Mouse (Mus musculus) lung, postnatal 36 days (tissue): ENCODE results near the gene Cx3cl1.

Experiments used
- DNase-seq: peaks from one replicate; pipeline ENCODE4 v3.0.0; 2022; ENCODE audit warnings: mixed read lengths

Gene Cx3cl1

DNA sequence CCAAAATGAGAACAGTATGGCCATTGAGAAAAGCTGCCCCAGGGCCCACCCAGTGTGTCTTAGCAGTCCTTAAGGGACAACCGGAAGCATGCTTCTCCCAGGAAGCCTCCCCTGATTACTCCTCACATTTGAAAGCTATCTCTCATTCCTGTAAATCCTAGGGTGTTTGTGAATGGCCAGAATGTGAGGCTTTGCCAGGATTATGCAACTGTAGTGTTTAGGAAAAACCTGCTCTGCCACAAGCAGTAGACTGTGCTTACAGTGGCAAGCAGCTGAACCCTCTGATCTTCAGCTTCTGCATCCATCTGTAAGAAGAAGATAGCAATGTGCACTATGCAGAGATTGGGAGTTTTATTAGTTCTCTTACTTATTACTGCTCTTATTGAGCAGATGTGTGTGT is 2.8 kb downstream of the Cx3cl1 start:
- peak; percentile 48 for DNase-seq

GRCm38 (mm10) chr8:94776346-94776745 is 4.5 kb downstream of the Cx3cl1 start:
- no peak for DNase-seq

DNA sequence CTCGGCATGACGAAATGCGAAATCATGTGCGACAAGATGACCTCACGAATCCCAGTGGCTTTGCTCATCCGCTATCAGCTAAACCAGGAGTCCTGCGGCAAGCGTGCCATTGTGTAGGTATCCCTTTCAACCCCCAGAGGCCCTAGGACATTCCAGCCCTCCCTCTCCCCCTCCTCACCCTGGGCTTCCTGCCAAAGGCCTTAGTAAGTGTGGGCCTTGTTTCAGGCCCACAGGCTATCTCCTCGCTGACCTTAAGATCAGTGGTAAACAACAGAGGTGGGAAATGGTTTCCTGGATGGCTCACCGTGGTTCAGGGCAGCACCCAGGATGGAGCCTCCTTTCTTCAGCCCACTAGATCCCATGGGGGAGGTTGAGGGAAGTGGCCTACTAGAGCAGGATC is 6.2 kb downstream of the Cx3cl1 start:
- no peak for DNase-seq

- peak; percentile 79 for DNase-seq
These were observed 6.7 kb downstream of the Cx3cl1 start for GRCm38 (mm10) chr8:94778473-94778872.

DNA sequence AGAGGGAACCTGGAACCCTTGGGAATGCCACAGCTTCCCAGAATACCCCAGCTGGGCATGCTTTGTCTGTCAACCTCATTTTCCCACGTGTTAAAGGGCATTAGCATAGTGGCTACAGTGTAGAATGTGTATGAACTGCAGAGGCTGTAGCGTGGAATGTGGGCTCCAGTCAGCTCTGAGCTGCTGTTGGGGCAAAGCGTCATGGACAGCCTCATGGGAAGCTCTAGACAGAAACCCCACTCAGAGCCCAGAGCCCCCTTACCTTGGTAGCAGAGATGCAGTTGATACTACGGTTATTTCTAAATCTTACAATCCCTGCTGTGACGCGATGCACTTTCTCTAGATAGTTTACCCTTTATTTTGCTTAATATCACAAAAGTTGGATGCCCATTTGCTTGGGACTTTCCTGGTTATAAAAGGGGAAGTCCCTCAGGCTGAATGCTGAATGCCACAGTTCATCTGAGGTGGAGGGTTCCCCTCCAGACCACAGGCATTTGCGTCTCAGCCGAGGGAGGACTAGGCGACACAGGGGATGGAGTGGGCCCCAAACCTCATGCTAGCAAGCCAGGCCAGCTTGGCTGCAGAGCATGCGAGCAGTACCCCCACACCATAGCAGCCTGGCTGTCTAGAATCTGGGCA is 7.2 kb downstream of the Cx3cl1 start:
- no peak for DNase-seq

DNA sequence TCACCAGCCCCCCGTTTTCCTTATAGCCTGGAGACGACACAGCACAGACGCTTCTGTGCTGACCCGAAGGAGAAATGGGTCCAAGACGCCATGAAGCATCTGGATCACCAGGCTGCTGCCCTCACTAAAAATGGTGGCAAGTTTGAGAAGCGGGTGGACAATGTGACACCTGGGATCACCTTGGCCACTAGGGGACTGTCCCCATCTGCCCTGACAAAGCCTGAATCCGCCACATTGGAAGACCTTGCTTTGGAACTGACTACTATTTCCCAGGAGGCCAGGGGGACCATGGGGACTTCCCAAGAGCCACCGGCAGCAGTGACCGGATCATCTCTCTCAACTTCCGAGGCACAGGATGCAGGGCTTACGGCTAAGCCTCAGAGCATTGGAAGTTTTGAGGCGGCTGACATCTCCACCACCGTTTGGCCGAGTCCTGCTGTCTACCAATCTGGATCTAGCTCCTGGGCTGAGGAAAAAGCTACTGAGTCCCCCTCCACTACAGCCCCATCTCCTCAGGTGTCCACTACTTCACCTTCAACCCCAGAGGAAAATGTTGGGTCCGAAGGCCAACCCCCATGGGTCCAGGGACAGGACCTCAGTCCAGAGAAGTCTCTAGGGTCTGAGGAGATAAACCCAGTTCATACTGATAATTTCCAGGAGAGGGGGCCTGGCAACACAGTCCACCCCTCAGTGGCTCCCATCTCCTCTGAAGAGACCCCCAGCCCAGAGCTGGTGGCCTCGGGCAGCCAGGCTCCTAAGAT is 7.9 kb downstream of the Cx3cl1 start:
- DNase-seq, result no peak

- no peak for DNase-seq
These were observed 8.8 kb downstream of the Cx3cl1 start for GRCm38 (mm10) chr8:94780491-94781154.

DNA sequence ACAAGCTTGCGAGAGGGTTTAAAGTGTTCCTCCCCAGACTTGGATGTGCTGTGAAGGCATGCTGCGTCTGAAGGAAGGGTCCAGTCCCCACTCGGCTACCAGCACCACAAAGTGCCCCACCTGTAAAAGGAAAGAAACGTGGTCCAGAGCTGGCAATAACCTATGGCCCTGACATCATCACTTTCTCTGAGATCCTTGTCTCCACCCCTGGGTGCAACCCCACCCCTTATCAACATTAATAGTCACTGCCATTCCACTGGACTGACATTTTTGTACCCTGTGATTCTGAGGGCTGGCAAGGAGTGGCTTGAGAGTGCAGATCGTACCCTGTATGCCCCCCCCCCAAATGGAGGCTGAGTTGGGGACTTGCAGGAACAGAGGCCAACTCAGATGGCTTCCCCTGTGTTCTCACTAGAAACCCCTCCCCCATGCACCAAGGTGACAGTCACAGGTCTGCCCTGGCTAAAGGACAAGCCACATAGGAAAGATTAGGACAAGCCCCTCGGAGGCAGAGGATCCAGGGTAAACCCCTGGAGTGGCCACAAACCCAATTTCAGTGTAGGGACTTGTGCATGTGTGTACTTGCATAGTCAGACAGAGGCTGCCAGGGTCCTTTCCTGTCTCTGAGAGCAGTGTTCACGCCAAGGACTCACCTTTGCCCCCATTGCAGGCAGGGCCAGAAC is 9.5 kb downstream of the Cx3cl1 start:
- DNase-seq, result no peak

DNA sequence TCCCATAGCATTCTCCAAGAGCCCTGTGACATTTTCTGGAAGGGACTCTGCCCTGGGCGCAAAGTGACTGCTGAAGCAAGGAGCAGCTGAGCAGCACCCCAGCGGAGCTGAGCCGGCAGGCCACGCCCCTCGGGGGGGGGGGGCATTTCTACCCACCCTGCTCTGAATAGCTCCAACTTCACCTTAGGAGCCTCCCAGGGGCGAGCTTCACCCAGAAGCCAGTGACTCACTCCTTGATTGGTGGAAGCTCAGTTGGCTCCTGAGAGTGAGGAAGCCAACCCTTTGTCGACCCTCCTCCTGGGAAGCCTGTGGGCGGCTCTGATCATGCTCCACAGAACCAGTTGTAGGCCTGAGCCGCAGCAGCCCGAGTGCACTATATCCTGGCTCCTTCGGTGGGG is 10.0 kb downstream of the Cx3cl1 start:
- peak; percentile 17 for DNase-seq

DNA sequence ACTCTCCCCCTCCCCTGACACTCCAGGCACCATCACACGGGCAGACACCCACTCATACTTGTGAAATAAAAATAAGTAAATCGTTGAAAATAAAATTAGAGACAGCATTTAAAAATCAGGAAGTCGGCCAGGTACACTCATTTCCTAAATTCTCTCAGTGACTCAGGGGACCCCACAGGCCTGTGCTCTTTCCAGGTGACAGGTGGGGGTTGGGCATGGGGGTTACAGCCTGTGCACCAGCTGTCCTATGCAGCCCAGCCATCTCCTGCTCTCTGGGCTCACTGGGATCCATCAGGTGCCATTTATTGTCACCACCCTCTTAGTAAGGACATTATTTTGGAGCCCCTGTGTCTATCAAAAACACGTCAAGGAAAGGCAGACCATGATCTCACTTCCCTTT is 12.1 kb downstream of the Cx3cl1 start:
- DNase-seq, result no peak

GRCm38 (mm10) chr8:94785247-94785985 is 13.6 kb downstream of the Cx3cl1 start:
- DNase-seq, result peak; percentile 83

DNA sequence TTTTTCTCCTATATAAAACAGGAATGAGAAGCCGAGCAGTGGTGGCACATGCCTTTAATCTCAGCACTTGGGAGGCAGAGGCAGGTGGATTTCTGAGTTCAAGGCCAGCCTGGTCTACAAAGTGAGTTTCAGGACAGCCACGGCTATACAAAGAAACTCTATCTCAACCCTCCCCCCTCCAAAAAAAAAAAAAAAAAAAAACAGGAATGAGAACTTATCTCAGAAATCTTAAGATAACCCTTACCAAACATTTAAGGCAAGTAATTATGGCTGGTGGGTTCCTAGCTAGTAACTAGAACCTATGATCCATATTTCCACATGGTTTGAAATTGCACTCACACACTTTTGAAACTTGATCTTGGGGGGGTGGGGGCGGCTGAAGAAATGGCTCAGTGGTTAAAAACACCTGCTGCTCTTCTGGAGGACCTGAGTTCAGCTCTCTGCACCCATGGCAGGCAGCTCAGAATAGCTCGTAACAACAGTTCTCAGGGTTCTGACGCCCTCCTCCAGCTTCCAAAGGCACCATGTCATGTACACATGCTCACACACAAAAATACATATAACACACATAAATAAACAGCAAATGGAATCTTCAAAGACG is 14.3 kb downstream of the Cx3cl1 start:
- DNase-seq, result no peak

DNA sequence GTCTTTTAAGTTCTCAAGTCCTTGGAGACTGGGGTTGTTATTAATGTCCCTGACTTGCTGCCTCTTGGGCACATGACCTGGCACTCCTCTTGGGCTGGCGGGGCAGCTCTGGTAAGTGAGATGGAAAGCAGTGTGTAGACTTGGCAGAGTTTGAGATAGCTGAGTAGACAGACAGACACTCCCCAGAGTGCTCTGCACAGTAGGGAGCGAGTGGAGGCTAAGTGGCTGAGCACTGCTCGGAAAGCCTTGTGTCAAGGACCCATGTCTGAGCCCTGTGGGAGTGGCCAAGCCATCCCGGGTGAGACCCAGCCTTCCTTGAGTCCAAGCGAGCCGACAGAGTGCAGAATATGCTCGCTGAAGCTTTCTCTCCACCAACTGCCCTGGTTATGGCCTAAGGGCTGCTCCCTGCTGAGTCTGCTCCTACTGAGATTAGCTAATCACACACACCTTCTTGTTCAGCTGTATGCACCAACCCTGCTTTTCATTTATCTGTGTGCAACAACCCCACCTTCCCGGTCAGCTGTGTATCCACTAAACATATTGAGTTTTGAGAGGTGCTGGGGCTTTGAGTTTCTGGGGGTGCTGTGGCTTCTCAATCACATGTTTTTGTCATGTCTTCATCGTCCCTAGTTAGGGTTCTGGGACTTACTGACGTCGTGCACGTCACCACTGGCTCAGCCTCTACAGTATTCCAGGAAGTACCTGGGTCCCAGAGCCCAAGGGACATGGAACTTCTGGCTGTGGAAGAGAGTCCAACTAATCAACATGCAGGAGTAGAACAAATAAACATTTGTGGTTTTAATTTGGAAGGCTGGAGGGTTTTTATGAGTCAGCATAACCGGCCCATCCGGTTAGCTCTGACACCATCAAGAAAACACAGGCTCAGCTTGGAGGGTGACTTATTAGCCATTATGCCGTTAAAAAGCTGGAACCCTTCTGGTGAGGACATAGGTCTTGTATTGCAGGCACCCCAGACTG is 16.0 kb downstream of the Cx3cl1 start:
- DNase-seq, result peak; percentile 67

- no peak for DNase-seq
These were observed 17.6 kb downstream of the Cx3cl1 start for GRCm38 (mm10) chr8:94789256-94789955.

GRCm38 (mm10) chr8:94794368-94794767 is 22.6 kb downstream of the Cx3cl1 start:
- DNase-seq, result no peak

GRCm38 (mm10) chr8:94794782-94795181 is 23.0 kb downstream of the Cx3cl1 start:
- DNase-seq, result no peak

DNA sequence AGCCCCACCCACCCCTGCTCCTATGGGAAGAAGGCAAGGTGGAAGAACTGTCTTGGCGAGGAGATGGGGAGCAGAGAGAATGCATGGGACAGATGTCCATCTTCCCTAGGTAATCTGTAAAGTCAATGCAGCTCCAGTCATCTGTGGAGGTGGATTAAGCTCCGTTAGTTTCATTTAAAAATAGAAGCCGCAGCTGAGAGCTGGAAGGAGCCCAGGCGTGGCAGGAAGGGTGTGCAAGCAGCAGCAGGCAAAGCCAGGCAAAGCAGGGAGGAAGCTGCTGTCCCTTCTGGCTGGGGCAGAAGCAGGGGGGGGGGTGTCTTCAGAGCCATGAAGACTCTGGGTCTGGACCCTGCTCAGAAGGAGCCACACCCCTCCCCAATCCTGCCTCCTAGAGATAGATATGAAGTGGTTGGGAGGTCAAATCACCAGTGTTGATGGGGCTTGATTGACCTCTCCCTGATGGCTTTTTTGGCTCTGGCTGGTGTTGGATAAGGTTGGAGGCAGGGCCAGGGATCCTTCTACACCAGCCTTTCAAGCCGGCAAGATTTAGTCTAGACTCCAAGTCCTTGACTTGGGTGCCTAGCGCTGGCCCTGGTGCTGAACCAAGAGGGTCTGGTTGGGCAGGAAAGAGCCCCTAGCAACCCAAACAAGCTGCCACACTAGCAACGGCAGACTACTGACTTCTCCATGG is 28.6 kb downstream of the Cx3cl1 start:
- DNase-seq, result no peak

DNA sequence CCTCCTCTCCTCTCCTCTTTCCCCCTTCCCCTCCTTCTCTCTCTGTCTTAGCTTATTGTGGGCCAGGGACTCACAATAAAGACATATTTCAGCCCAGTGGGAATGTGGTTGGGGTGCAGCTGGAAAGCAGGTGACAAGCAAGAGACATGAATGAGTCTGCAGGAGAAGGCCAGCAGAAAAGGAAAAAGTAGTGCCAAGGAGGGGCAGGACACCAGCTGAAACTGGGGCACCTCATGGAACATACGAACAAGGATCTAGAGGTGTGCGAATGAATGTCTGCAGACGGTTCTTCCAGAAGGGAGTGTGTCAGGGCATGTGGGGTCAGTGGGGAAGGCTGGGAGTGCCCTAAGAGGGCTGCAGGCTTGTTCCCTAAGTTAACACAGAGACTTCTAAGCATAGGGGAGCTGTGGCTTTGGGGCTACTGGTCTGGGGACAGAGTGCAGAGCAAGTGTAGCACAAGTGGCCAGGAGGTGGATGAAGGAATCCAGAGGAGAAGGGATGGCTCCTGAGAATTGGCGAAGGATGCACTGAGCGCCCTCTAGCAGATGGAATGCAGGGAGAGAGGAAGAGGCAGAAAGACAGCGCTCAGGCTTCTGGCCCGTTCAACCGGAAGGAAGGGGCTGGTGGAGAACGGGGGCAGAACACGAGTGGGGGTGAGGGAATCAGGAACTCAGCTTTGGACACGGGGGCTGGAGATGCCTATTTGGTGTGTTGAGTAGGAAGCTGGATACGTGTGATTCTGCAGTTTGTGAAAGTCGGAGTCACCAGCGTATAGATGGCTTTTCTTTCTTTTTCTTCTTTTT is 29.7 kb downstream of the Cx3cl1 start:
- DNase-seq, result peak; percentile 78

DNA sequence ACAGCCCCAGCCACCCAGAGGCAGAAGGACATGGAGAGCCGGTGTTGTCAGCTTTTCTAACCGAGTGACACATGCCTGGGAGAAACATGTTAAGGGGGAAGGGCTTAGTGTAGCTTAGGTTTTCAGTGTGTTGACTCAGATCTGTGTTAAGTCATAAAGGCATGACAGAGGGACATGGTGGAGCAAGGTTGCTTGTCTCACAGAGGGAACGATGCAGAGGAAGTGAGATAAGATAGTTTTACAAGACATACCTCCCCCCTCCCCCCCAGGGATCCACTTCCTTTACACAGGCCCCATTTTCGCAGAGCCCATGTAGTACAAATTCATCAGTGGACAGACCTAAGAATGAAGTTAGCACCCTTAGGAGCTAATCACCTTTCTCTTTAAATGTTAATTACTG is 30.6 kb downstream of the Cx3cl1 start:
- no peak for DNase-seq
